Mouse (Mus musculus) kidney, postnatal 25 days (tissue): Measurements from ENCODE around the gene Hoxa7.

Experiments
- DNase-seq, 2 experiments: peaks; one replicate each; pipeline ENCODE4 v3.0.0; 2021; ENCODE audit warnings: mixed read lengths in 2 of 2

Hoxa7 gene

GRCm38 (mm10) chr6:52172501-52172900 lies 49.2 kb downstream of the Hoxa7 start:
- DNase-seq, result peak; percentile 95 to 97

GRCm38 (mm10) chr6:52171938-52172337 lies 49.7 kb downstream of the Hoxa7 start:
- peak; percentile 52 to 70 for DNase-seq

GRCm38 (mm10) chr6:52171331-52171730 lies 50.3 kb downstream of the Hoxa7 start:
- DNase-seq, result no peak

GRCm38 (mm10) chr6:52170898-52171223 lies 50.8 kb downstream of the Hoxa7 start:
- peak in 1 of 2 experiments; percentile 44 for DNase-seq

- DNase-seq, result peak in 1 of 2 experiments; percentile 77
Measured at GRCm38 (mm10) chr6:52170166-52170897, 51.3 kb downstream of the Hoxa7 start.

GRCm38 (mm10) chr6:52169499-52170165 lies 52.0 kb downstream of the Hoxa7 start:
- peak in 1 of 2 experiments; percentile 2 for DNase-seq

- DNase-seq, result peak in 1 of 2 experiments; percentile 18
Measured at GRCm38 (mm10) chr6:52168191-52169055, 53.2 kb downstream of the Hoxa7 start.

GRCm38 (mm10) chr6:52167736-52168161 lies 53.9 kb downstream of the Hoxa7 start:
- no peak for DNase-seq

GRCm38 (mm10) chr6:52167176-52167575 lies 54.5 kb downstream of the Hoxa7 start:
- no peak for DNase-seq

GRCm38 (mm10) chr6:52166431-52167077 lies 55.1 kb downstream of the Hoxa7 start:
- no peak for DNase-seq

GRCm38 (mm10) chr6:52165441-52166370 lies 55.9 kb downstream of the Hoxa7 start:
- peak; percentile 44 to 66 for DNase-seq

- DNase-seq, result peak; percentile 21 to 55
Measured at GRCm38 (mm10) chr6:52164626-52165440, 56.8 kb downstream of the Hoxa7 start, which contains the start of gene Hoxa2. TSS of gene Hoxa2 (minus strand) at chr6:52164831.
